Mouse (Mus musculus) kidney, postnatal 0 days (tissue): ENCODE results near the gene Ier5l. TPM values are rescaled to one million over a fixed set of nuclear protein-coding genes. Genes with fewer than 3 reads are reported as not detected.

Experiments used
- ATAC-seq: fragments of 200-750 bp; cut with Nextera tagmentation; replicated peaks from 2 replicates; pipeline ENCODE4 v1.8.0; 2017; ENCODE audit warnings: low read depth, moderate number of reproducible peaks, moderate TSS enrichment, moderate library complexity; ENCODE audit not compliant: low FRiP score
- DNase-seq: peaks from one replicate; pipeline ENCODE4 v3.0.0-alpha.2; 2016; ENCODE audit warnings: low spot score
- H3K27ac ChIP-seq: fragments of 300-500 bp; sonication (generic); 2 replicates; pipeline ENCODE4 v1.5.1; 2014; ENCODE audit warnings: mild to moderate bottlenecking
- H3K27me3 ChIP-seq: fragments of 300-500 bp; sonication (generic); 2 replicates; pipeline ENCODE4 v1.6.1; 2014; ENCODE audit warnings: low read length, mixed read lengths; ENCODE audit not compliant: insufficient read depth
- H3K36me3 ChIP-seq: fragments of 300-500 bp; sonication (generic); 2 replicates; pipeline ENCODE4 v1.6.1; 2014; ENCODE audit warnings: low read length, mixed read lengths; ENCODE audit not compliant: insufficient read depth
- H3K4me1 ChIP-seq: fragments of 300-500 bp; sonication (generic); replicated peaks from 2 replicates; pipeline ENCODE4 v1.6.1; 2014; ENCODE audit warnings: antibody characterized with exemption, low read length, mixed read lengths; ENCODE audit not compliant: insufficient read depth
- H3K4me2 ChIP-seq: fragments of 300-500 bp; sonication (generic); 2 replicates; pipeline ENCODE4 v1.6.1; 2014; ENCODE audit warnings: mild to moderate bottlenecking, low read length, moderate library complexity, mixed read lengths
- H3K4me3 ChIP-seq: fragments of 300-500 bp; sonication (generic); replicated peaks from 2 replicates; pipeline ENCODE4 v1.5.1; 2014; ENCODE audit warnings: low read depth, low read length
- H3K9ac ChIP-seq: fragments of 300-500 bp; sonication (generic); 2 replicates; pipeline ENCODE4 v1.6.1; 2014; ENCODE audit warnings: low read depth, low read length
- H3K9me3 ChIP-seq: fragments of 300-500 bp; sonication (generic); replicated peaks from 2 replicates; pipeline ENCODE4 v1.6.1; 2016; ENCODE audit warnings: low read length, inconsistent platforms, mixed read lengths
- CTCF ChIP-seq: IDR thresholded peaks from 2 replicates; pipeline ENCODE4 v1.5.1; 2016; ENCODE audit warnings: antibody characterized with exemption, low read depth, mild to moderate bottlenecking, moderate library complexity
- WGBS: fragments of 180-500 bp; shearing (Covaris S2); extraction: QIAGEN DNeasy Blood & Tissue Kit; methylation state at CpG from one replicate; pipeline ENCODE4 v1.1.7; 2014; 5-methylcytosine and 5-hydroxymethylcytosine counted together
- polyA plus RNA-seq: library from polyadenylated mRNA; unstranded; fragments of >200 nt; fragmentation: Nextera tagmentation; extraction: Ambion mirVana; gene quantifications from 2 replicates; pipeline ENCODE4 v1.2.1, GENCODE M21; 2015

Ier5l gene
- polyA plus RNA-seq, 1 experiment from 2014 or later = 8.1 TPM

GRCm38 (mm10) chr2:30439631-30440030 lies 34.4 kb downstream of the Ier5l start:
- Histone ChIP-seq H3K9me3 (no peaks in the 10 kb centered on the region), H3K27ac (peak overlapping the region; percentile 98), H3K9ac (peak overlapping the region; percentile 37; the same call in 1 of the 2 replicates), H3K4me3 (no peak overlapping the region), H3K36me3 (peaks cover 31% of the 10 kb centered on the region), H3K4me1 (peaks cover 39% of the 10 kb centered on the region), H3K27me3 (no peaks in the 10 kb centered on the region), H3K4me2 (no peak overlapping the region)
- no peak for DNase-seq
- ATAC-seq = no peak
- 84% methylated on average over 6 of the region's 6 CpGs for WGBS
- TF ChIP-seq CTCF = no peak

GRCm38 (mm10) chr2:30437791-30438190 lies 36.2 kb downstream of the Ier5l start:
- Histone ChIP-seq H3K4me2 (no peak overlapping the region), H3K27me3 (no peaks in the 10 kb centered on the region), H3K9me3 (no peaks in the 10 kb centered on the region), H3K36me3 (peaks cover 34% of the 10 kb centered on the region), H3K4me1 (peaks cover 21% of the 10 kb centered on the region), H3K9ac (no peak overlapping the region), H3K4me3 (no peak overlapping the region), H3K27ac (no peak overlapping the region)
- ATAC-seq (no peak), DNase-seq (no peak)
- TF ChIP-seq CTCF = no peak
- 90% methylated on average over 4 of the region's 4 CpGs for WGBS

GRCm38 (mm10) chr2:30436809-30437208 lies 37.2 kb downstream of the Ier5l start:
- Histone ChIP-seq H3K9ac (no peak overlapping the region), H3K27ac (no peak overlapping the region), H3K4me3 (no peak overlapping the region), H3K4me2 (no peak overlapping the region), H3K36me3 (peaks cover 42% of the 10 kb centered on the region), H3K4me1 (peaks cover 12% of the 10 kb centered on the region), H3K9me3 (no peaks in the 10 kb centered on the region), H3K27me3 (no peaks in the 10 kb centered on the region)
- DNase-seq (no peak), ATAC-seq (no peak)
- 78% methylated on average over 4 of the region's 4 CpGs for WGBS
- no peak for TF ChIP-seq CTCF

- Histone ChIP-seq H3K4me1 (peaks cover 8% of the 10 kb centered on the region; the same call in 1 of the 2 replicates), H3K9me3 (no peaks in the 10 kb centered on the region), H3K27me3 (no peaks in the 10 kb centered on the region), H3K4me3 (no peak overlapping the region), H3K27ac (no peak overlapping the region), H3K4me2 (no peak overlapping the region), H3K9ac (no peak overlapping the region), H3K36me3 (peaks cover 49% of the 10 kb centered on the region)
- ATAC-seq = 0 out of 2 replicates have a peak, but pooled peaks have one; percentile 20
- no peak; the same call in 1 of the 2 replicates for TF ChIP-seq CTCF
- 65% methylated on average over 5 of the region's 5 CpGs for WGBS
- DNase-seq = peak; percentile 71
Observed at GRCm38 (mm10) chr2:30436156-30436545, 37.9 kb downstream of the Ier5l start.

- ATAC-seq (peak; percentile 35; the same call in 1 of the 2 replicates), DNase-seq (peak; percentile 91)
- H3K9me3 ChIP-seq = no peaks in the 10 kb centered on the region
- TF ChIP-seq CTCF = peak; percentile 89
- no peak overlapping the region for H3K4me3 ChIP-seq
- no peak overlapping the region for H3K9ac ChIP-seq
- H3K27ac ChIP-seq = no peak overlapping the region
- peaks cover 54% of the 10 kb centered on the region for H3K36me3 ChIP-seq
- no peak overlapping the region for H3K4me2 ChIP-seq
- WGBS = 43% methylated on average over 5 of the region's 5 CpGs
- H3K4me1 ChIP-seq = peaks cover 3% of the 10 kb centered on the region; the same call in 1 of the 2 replicates
- no peaks in the 10 kb centered on the region for H3K27me3 ChIP-seq
Observed at GRCm38 (mm10) chr2:30435326-30436155, 38.5 kb downstream of the Ier5l start.

- no peak for TF ChIP-seq CTCF
- no peaks in the 10 kb centered on the region for H3K27me3 ChIP-seq
- ATAC-seq (no peak), DNase-seq (no peak)
- no peak overlapping the region for H3K27ac ChIP-seq
- H3K36me3 ChIP-seq = peaks cover 56% of the 10 kb centered on the region
- no peaks in the 10 kb centered on the region for H3K4me1 ChIP-seq
- no peak overlapping the region for H3K4me3 ChIP-seq
- H3K9me3 ChIP-seq = no peaks in the 10 kb centered on the region
- H3K9ac ChIP-seq = no peak overlapping the region
- H3K4me2 ChIP-seq = no peak overlapping the region
Observed at GRCm38 (mm10) chr2:30429156-30429555, 44.9 kb downstream of the Ier5l start.

Other genes with a start within 250 kb of the Ier5l start
- 50.2 and 51.3 TPM in 2 replicates for gene Lrrc8a, start 236.5 kb downstream of the Ier5l start, polyA plus RNA-seq
- 0.20 and 0.29 TPM in 2 replicates for gene Gm28035, start 233.7 kb downstream of the Ier5l start, polyA plus RNA-seq
- 18.9 and 19.2 TPM in 2 replicates for gene Phyhd1, start 208.0 kb downstream of the Ier5l start, polyA plus RNA-seq
- gene Gm28038, start 193.2 kb downstream of the Ier5l start, polyA plus RNA-seq = not detected in 2 replicates
- 33.8 and 36.3 TPM in 2 replicates for gene Dolk, start 187.9 kb downstream of the Ier5l start, polyA plus RNA-seq
- gene Nup188, start 187.8 kb downstream of the Ier5l start, polyA plus RNA-seq = 17.3 and 17.5 TPM in 2 replicates
- gene Sh3glb2, start 114.9 kb downstream of the Ier5l start, polyA plus RNA-seq = 65.1 and 66.4 TPM in 2 replicates
- 22.2 and 22.8 TPM in 2 replicates for gene Miga2, start 110.0 kb downstream of the Ier5l start, polyA plus RNA-seq
- 23.4 and 24.5 TPM in 2 replicates for gene Dolpp1, start 82.0 kb downstream of the Ier5l start, polyA plus RNA-seq
- gene Crat, start 58.4 kb downstream of the Ier5l start, polyA plus RNA-seq = 42.9 and 49.2 TPM in 2 replicates
- gene Ptpa, start 58.2 kb downstream of the Ier5l start, polyA plus RNA-seq = 131 and 142 TPM in 2 replicates
- gene Cstad, start 120.8 kb upstream of the Ier5l start, polyA plus RNA-seq = 2.1 and 2.7 TPM in 2 replicates